8 mouse cellular contexts compared by ENCODE assay signal in the genomic region with DNA sequence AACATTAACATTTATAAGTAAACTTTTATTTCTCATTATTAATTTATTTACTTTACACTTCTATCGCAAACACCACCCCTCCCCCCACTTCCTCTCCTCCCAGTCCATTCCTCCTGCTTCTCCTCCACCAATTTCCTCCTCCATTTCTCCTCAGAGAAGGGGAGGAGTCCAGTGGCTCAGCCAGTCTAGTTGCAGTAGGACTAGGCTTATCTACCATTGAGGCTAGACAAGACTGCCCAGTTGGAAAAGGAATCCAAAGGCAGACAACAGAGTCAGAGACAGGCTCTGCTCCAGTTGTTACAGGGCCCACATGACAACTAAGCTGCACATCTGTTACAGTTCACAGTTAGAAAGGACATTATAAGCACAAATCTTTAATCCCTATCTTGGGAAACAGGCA. TPM values are rescaled to one million over a fixed set of nuclear protein-coding genes. Genes with fewer than 3 reads are reported as not detected.
A peak's percentile ranks its signal among the peaks of the same experiment; 100 is the strongest.
DNase-seq lines count a peak whose midpoint lies in the region; ATAC-seq and TF ChIP-seq lines count a peak whose summit lies in the region.

No protein-coding gene starts in this region.

- no peak overlapping the region for H3K27ac ChIP-seq in kidney, embryonic 14.5 days (ENCODE audit: low read depth, low read length)
- H3K27ac ChIP-seq in forebrain, embryonic 14.5 days (ENCODE audit: low read depth, low read length) = no peak overlapping the region
- H3K27ac ChIP-seq in intestine, embryonic 15.5 days = no peak overlapping the region
- no peak overlapping the region for H3K27ac ChIP-seq in lung, embryonic 16.5 days (ENCODE audit: low read length)

- H3K4me1 ChIP-seq in kidney, embryonic 14.5 days (ENCODE audit: control insufficient read depth, insufficient read depth, low read length) = 0 out of 2 replicates have a peak, but pooled peaks cover 3% of the 10 kb centered on the region
- peaks cover 8% of the 10 kb centered on the region; the same call in 1 of the 2 replicates for H3K4me1 ChIP-seq in forebrain, embryonic 14.5 days (ENCODE audit: control insufficient read depth, insufficient read depth, low read length)
- H3K4me1 ChIP-seq in intestine, embryonic 15.5 days (replicated peaks) = peaks cover 2% of the 10 kb centered on the region
- peaks cover 6% of the 10 kb centered on the region for H3K4me1 ChIP-seq in lung, embryonic 16.5 days (replicated peaks; ENCODE audit: control insufficient read depth, insufficient read depth, low read length)

- peak overlapping the region; percentile 62 for H3K4me3 ChIP-seq in kidney, embryonic 14.5 days (ENCODE audit: low read length)
- peak overlapping the region; percentile 62 for H3K4me3 ChIP-seq in forebrain, embryonic 14.5 days (ENCODE audit: low read depth, low read length)
- H3K4me3 ChIP-seq in intestine, embryonic 15.5 days (replicated peaks) = peak overlapping the region; percentile 69
- peak overlapping the region; percentile 47 for H3K4me3 ChIP-seq in lung, embryonic 16.5 days (ENCODE audit: low read length)

- H3K4me2 ChIP-seq in kidney, embryonic 14.5 days (replicated peaks; ENCODE audit: low read depth, low read length) = peak overlapping the region; percentile 60
- H3K4me2 ChIP-seq in forebrain, embryonic 14.5 days (ENCODE audit: low read length) = peak overlapping the region; percentile 55
- H3K4me2 ChIP-seq in intestine, embryonic 15.5 days (replicated peaks) = peak overlapping the region; percentile 80
- H3K4me2 ChIP-seq in lung, embryonic 16.5 days (ENCODE audit: low read depth, low read length) = peak overlapping the region; percentile 76

- WGBS in kidney, embryonic 14.5 days = 23% methylated on average over 1 of the region's 1 CpGs
- WGBS in forebrain, embryonic 14.5 days = 67% methylated on average over 1 of the region's 1 CpGs
- 25% methylated on average over 1 of the region's 1 CpGs for WGBS in intestine, embryonic 15.5 days
- 21% methylated on average over 1 of the region's 1 CpGs for WGBS in lung, embryonic 16.5 days

- H3K9ac ChIP-seq in kidney, embryonic 14.5 days (ENCODE audit: low read depth, low read length) = no peak overlapping the region
- H3K9ac ChIP-seq in forebrain, embryonic 14.5 days (ENCODE audit: low read length) = no peak overlapping the region; the same call in 1 of the 2 replicates
- H3K9ac ChIP-seq in intestine, embryonic 15.5 days = no peak overlapping the region
- peak overlapping the region; percentile 43; the same call in 1 of the 2 replicates for H3K9ac ChIP-seq in lung, embryonic 16.5 days (ENCODE audit: low read length)

- TF ChIP-seq POLR2A in brain, embryonic 14.5 days (IDR thresholded peaks at IDR 0.05; ENCODE audit: borderline replicate concordance, extremely low read depth, insufficient read depth, insufficient read length, poor library complexity, severe bottlenecking) = no peak

- H3K27me3 ChIP-seq in kidney, embryonic 14.5 days (ENCODE audit: control insufficient read depth, insufficient read depth, low read length) = no peaks in the 10 kb centered on the region
- no peaks in the 10 kb centered on the region for H3K27me3 ChIP-seq in forebrain, embryonic 14.5 days (replicated peaks; ENCODE audit: control insufficient read depth, insufficient read depth, low read length)
- no peaks in the 10 kb centered on the region for H3K27me3 ChIP-seq in intestine, embryonic 15.5 days (replicated peaks)
- no peaks in the 10 kb centered on the region for H3K27me3 ChIP-seq in lung, embryonic 16.5 days (ENCODE audit: control insufficient read depth, insufficient read depth, low read depth, low read length)

- TF ChIP-seq CTCF in brain, embryonic 14.5 days (IDR thresholded peaks at IDR 0.05; ENCODE audit: borderline replicate concordance, extremely low read depth, insufficient read depth, insufficient read length) = no peak

- no peaks in the 10 kb centered on the region for H3K9me3 ChIP-seq in kidney, embryonic 14.5 days (ENCODE audit: control insufficient read depth, low read length)
- H3K9me3 ChIP-seq in forebrain, embryonic 14.5 days (replicated peaks; ENCODE audit: control insufficient read depth, low read length) = no peaks in the 10 kb centered on the region
- no peaks in the 10 kb centered on the region for H3K9me3 ChIP-seq in intestine, embryonic 15.5 days
- H3K9me3 ChIP-seq in lung, embryonic 16.5 days (ENCODE audit: control insufficient read depth, low read length) = no peaks in the 10 kb centered on the region

- peaks cover 7% of the 10 kb centered on the region; the same call in 1 of the 2 replicates for H3K36me3 ChIP-seq in kidney, embryonic 14.5 days (ENCODE audit: control insufficient read depth, insufficient read depth, low read length)
- H3K36me3 ChIP-seq in forebrain, embryonic 14.5 days (ENCODE audit: control insufficient read depth, insufficient read depth, low read length) = 0 out of 2 replicates have a peak, but pooled peaks cover 2% of the 10 kb centered on the region
- H3K36me3 ChIP-seq in intestine, embryonic 15.5 days = peaks cover 2% of the 10 kb centered on the region; the same call in 1 of the 2 replicates
- peaks cover 3% of the 10 kb centered on the region; the same call in 1 of the 2 replicates for H3K36me3 ChIP-seq in lung, embryonic 16.5 days (ENCODE audit: control insufficient read depth, insufficient read depth, low read length)

- no peak for DNase-seq in kidney, adult 18-20 months
- peak; percentile 42 for DNase-seq in brain, embryonic 14.5 days (ENCODE audit: low read depth)
- peak; percentile 27 for DNase-seq in forebrain, embryonic 14.5 days (ENCODE audit: low spot score)
- DNase-seq in right cerebral cortex, postnatal 25 days = peak; percentile 7

- peak; percentile 33 for ATAC-seq in kidney, embryonic 14.5 days (ENCODE audit: low FRiP score, low TSS enrichment)
- no peak for ATAC-seq in forebrain, embryonic 14.5 days
- ATAC-seq in intestine, embryonic 15.5 days = peak; percentile 26
- ATAC-seq in lung, embryonic 16.5 days (ENCODE audit: low read depth) = peak; percentile 41
- no peak for ATAC-seq in erythroid progenitor cell, adult 5-6 weeks (replicated peaks; ENCODE audit: low FRiP score, poor library complexity, severe bottlenecking)

RNA-seq across cellular contexts. Expression of gene Zfp948, which starts 0.9 kb away (rescaled TPM):
- polyA plus RNA-seq in kidney, embryonic 14.5 days (2014; fragmentation: Nextera tagmentation; extraction: Ambion mirVana) = 22.8 and 24.3 TPM in 2 replicates
- 12.1 and 14.4 TPM in 2 replicates for polyA plus RNA-seq in brain, embryonic 14.5 days (2012; rRNA removed)
- polyA plus RNA-seq in forebrain, embryonic 14.5 days (2014; fragmentation: Nextera tagmentation; extraction: Ambion mirVana) = 22.7 and 23.0 TPM in 2 replicates
- 17.0 and 17.7 TPM in 2 replicates for polyA plus RNA-seq in intestine, embryonic 15.5 days (2015; fragmentation: Nextera tagmentation; extraction: Ambion mirVana)
- 19.9 and 23.7 TPM in 2 replicates for polyA plus RNA-seq in lung, embryonic 16.5 days (2015; fragmentation: Nextera tagmentation; extraction: Ambion mirVana)
- 4.6 and 4.7 TPM in 2 replicates for total RNA-seq in erythroid progenitor cell, adult 5-6 weeks (2015; ENCODE audit: low replicate concordance)
- total RNA-seq in erythroid progenitor cell, adult 5-6 weeks (2017; ENCODE audit: low replicate concordance) = 2.4 and 2.7 TPM in 2 replicates

RNA-seq across cellular contexts. Expression of gene Zfp52, which starts 32.4 kb away (rescaled TPM):
- 3.0 and 3.6 TPM in 2 replicates for polyA plus RNA-seq in kidney, embryonic 14.5 days (2014; fragmentation: Nextera tagmentation; extraction: Ambion mirVana)
- polyA plus RNA-seq in brain, embryonic 14.5 days (2012; rRNA removed) = 1.0 and 1.5 TPM in 2 replicates
- 1.4 and 1.9 TPM in 2 replicates for polyA plus RNA-seq in forebrain, embryonic 14.5 days (2014; fragmentation: Nextera tagmentation; extraction: Ambion mirVana)
- 4.0 and 4.3 TPM in 2 replicates for polyA plus RNA-seq in intestine, embryonic 15.5 days (2015; fragmentation: Nextera tagmentation; extraction: Ambion mirVana)
- polyA plus RNA-seq in lung, embryonic 16.5 days (2015; fragmentation: Nextera tagmentation; extraction: Ambion mirVana) = 4.7 and 5.5 TPM in 2 replicates
- 5.0 and 6.3 TPM in 2 replicates for total RNA-seq in erythroid progenitor cell, adult 5-6 weeks (2015; ENCODE audit: low replicate concordance)
- 3.2 and 4.1 TPM in 2 replicates for total RNA-seq in erythroid progenitor cell, adult 5-6 weeks (2017; ENCODE audit: low replicate concordance)

Comparison
In these comparisons a context has a peak if more than half of its experiments do, and no peak if none do; other contexts are left out.
1. ATAC-seq: peak in kidney, embryonic 14.5 days (single experiment), intestine, embryonic 15.5 days (single experiment) and lung, embryonic 16.5 days (single experiment); none in forebrain, embryonic 14.5 days (single experiment) and erythroid progenitor cell, adult 5-6 weeks (single experiment).
2. Peak in every context shown above with its lines, with median percentiles within 50 percentile points of each other: H3K4me2 ChIP-seq and H3K4me3 ChIP-seq.